Mouse (Mus musculus): Measurements from ENCODE around the gene Fah.

The Fah gene

DNA sequence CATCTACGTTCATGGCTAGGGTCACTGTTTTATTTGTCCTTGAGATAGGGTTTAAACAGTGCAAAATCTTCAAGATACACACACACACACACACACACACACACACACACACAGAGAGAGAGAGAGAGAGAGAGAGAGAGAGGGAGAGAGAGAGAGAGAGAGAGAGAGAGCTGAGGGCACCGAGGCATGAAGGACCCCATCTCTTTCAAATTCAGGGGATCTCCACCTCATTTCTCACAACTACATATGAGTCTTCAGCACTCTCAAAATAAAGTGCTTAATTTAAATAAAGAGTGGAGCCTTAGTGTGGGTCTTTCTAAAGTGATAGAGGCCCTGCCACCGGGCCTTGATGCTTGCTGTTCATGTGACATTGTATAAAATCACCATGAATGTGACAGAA, 10.5 kb downstream of the Fah start:
- no peak for DNase-seq (ENCODE audit: low read depth in 1 of 2, low spot score in 2 of 2)

DNA sequence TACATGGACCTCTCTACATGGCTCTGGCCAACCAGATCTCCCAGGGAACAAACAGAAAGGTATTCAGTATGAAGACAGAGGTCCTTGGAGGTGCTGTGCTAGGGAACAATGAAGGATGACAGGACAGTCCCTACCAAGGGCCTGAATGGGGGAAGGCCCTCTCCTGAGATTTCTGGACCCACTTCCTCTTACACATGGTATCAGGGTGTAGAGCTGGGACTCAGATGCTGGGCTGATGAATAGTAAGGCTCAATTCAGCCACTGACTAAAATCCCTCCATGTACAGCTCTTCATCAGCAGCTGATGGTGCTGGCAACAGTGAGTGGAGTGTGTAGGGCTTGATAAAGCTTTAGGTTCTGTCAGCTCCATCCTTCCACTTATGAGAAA, 11.6 kb downstream of the Fah start:
- no peak for DNase-seq (ENCODE audit: low read depth in 1 of 2, low spot score in 2 of 2)

DNA sequence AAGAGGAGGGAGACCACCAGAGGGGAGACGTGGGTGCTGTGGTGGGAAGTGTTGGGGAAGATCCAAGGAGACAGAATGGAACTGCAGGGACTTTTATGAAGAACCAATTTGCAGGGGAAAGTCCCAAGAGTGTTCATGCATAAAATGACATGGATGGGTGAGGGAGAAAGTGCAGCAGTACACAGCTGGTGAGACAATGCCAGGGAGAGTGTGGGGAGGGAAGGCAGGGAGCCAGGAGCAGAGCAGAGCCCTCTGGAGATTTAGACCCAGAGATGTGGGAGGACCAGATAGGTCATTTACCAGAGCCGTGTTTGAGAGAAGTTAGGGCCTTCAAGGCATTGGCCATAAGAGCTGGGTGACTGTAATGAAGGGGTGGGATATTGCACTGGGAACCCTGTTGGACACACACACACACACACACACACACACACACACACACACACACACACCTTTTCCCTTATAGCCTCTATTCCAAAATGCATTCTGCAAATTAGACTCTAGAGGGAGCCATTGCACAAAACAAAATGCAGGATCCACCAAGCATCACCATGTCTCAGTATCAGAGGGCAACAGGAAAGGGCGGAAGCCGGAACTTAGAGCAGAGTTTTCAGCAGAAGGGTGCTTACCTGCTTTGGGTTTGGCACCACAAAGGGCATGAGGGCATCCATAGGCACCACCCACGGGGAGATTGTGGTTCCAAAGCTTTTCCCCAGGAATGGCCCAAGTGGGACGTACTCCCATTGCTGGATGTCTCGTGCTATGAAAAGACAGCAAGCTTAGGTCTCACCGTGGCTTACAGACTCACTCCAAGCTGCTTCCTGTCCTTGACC, 12.2 kb downstream of the Fah start:
- no peak for DNase-seq (ENCODE audit: low read depth in 1 of 2, low spot score in 2 of 2)

DNA sequence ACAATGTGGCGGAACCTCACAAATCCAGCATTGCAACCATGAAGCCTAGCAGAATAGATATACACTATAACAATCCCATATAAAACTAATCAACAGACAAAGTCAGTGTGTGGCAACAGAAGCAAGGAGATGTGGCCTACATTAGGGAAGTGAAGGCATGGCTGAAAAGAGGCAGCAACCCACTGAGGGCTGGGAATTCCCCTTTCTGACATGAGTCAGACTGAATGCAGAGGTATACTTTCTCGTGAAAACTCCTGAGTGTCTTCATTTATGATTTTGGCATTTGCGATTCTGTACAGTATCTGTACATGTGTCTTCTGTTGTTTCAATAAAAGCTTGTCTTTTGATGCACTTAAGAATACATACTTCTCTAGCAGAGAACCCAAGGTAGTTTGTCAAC, 15.2 kb downstream of the Fah start:
- no peak for DNase-seq (ENCODE audit: low read depth in 1 of 2, low spot score in 2 of 2)

DNA sequence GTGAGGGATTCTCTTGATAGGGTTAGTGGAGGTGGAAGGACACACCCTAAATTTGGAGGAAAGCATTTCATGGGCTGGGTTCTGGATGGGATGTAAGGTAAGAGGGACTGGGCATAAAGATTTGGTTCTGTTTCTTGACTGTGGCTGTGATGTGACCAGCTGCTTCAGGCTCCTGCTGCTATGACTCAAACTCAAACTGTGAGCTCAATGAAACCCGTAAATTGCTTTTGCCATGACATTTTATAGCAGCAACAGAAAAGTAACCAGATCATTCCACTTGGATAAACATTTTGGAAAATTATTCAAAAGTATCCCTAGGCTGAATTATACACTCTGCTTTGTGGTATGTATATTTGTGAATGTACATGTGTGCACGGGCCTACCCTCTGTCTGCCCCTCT, 15.9 kb downstream of the Fah start:
- DNase-seq (ENCODE audit: low read depth in 1 of 2, low spot score in 2 of 2): no peak

DNA sequence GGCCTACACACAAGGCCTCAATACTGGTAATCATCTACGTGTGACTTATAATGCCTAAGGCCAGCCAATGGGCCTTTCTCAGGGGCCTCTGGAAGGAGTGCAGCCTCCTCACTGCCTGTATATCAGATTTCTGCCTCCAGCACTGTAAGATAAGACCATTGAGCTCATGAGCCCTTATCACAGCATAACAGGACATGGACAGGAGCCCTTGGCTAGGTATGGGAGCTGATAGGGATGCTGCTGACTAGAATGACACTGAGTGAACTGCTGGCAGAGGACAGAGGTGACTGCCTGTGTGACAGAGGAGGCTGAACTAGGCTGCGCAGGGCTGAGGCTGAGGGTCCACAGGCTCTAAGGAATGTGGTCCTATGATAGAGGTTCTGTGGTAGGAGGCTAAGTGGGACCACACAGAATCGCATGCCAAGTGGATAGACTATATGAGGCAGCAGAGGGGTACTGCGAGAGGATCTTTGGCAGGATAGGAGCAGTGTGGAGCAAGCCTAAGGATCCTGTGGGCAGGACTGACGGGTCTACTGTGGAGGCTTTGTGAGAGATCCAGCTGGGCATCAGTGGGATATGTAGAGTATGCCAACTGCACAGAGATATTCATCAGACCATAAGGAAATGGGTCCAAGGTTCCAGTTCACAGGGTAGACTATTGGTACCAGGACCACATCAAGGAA, 19.3 kb downstream of the Fah start:
- no peak for DNase-seq (ENCODE audit: low read depth in 1 of 2, low spot score in 2 of 2)

DNA sequence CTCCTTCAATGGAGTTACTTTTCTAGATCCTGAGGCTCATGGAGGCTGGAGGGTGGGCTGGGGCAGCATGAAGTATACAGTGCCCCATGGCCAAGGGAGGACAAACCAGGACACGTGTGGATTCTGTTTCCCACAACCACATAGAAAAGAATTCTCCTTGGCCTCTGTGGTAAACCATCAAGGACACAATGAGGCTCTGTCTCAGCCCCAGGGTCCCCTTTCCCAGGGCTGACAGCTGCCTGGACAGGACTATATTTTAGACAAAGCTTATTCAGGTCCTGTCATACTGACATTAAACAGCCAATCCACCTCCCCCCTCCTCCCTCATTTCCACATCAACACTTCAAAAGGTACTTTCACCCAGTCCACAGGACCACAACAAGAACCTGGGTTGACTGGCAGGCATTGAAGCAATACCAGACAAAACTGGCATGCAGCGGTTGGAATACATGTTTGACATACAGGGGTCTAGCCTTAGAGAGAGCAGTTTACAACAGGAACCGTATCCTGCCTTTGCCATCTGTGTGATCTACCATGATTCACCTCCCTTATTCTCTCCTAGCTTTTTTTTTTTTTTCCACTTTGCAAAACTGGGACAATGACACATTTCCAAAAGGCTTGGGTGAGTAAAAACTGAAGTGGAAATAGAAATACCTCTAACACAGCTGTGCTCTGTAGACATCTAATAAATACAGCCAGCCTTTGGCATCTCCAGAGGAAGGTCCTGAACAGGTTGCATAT, 20.0 kb downstream of the Fah start:
- no peak for DNase-seq (ENCODE audit: low read depth in 1 of 2, low spot score in 2 of 2)

DNA sequence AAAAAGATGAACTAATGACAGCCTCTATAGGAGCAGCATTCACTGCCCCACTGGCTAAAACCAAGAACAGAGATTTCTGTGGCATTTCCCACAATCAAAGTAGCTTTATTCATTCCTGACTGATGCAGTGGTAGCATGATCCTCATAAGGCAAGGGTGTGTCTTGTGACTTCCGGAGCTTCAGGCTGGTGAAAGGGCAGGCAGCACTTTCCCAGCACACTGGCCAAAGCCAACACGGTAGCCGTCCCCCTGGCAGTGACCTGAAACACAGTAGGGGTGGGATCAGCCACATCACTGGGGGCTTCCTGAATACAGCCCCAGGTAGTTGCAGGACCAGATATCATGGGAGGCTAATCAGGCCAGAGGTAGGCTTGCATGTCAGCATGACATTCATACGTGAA, 21.4 kb downstream of the Fah start:
- DNase-seq (ENCODE audit: low read depth in 1 of 2, low spot score in 2 of 2): no peak

DNA sequence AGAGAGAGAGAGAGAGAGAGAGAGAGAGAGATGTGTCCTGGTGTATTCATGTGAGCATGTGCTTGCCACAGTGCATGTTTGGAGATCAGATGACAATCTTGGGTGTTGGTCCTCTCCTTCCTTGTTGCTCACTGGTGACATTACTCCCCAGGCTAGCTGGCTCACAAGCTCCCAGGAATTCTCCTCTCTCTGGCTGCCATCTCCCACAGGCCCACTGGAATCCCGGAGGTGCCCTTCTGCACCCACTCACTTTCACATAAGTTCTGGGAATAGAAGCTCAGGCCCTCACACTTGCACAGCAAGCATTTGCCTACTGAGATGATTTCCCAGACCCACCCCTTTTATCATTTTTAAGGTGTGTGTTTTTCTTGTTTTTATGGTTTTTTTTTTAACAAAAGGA, 26.8 kb downstream of the Fah start:
- DNase-seq (ENCODE audit: low read depth in 1 of 2, low spot score in 2 of 2): no peak

DNA sequence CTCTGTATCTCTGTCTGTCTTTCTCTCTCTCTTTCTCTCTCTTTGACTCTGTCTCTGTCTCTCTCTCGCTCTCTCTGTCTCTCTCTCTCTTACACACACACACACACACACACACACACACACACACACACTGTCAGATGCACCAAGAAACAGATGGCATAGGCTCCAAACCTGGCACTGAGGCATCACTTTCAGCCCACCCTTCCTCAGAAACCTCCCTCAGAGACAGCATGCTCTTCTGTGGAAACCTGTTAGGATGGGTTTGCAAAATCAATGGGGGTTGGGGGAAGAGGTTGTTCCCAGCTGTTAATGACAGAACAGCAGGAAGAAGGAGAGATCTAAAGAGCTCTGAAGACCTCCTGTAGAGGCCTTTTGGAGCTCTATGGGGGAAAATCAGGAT, 27.7 kb downstream of the Fah start:
- no peak for DNase-seq (ENCODE audit: low read depth in 1 of 2, low spot score in 2 of 2)

DNA sequence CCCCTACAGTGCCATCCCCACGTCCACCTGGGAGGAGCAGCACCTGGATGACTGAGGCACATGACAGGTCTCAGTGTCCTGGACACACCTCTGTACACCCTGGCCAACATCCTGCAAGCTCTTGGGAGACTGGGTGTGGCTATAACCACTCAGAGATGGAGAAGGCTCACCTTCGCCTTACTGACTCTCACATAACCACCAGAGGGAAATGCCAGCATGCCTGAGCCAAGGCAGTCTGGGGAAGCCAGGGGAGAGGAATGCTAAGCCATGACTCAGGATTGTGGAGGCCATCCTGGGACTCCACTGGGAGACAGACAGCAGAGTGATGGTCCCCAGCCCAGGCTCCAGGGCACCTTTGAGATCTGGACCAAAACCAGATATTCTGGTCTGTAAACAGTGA, 29.5 kb downstream of the Fah start:
- DNase-seq (ENCODE audit: low read depth in 1 of 2, low spot score in 2 of 2): no peak

DNA sequence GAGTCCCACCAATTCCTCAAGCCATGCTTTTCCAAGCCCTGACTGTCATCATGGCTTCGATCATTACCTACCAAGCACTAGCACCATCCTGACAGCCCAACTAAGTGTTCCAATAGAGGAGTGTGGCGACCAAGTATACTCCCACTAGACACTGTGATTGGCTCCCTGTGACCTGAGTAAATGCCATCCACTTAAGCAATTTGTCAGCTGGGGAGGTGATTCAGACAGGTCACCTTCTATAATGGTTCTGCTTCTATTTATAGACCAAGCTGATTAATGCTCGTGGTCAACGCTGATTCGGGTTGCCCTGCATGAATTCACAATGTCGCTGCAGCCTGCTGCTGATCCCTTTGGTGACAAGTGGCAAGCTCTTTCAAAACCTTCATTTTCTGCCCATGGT, 40.3 kb downstream of the Fah start:
- no peak for DNase-seq (ENCODE audit: low read depth in 1 of 2, low spot score in 2 of 2)

DNA sequence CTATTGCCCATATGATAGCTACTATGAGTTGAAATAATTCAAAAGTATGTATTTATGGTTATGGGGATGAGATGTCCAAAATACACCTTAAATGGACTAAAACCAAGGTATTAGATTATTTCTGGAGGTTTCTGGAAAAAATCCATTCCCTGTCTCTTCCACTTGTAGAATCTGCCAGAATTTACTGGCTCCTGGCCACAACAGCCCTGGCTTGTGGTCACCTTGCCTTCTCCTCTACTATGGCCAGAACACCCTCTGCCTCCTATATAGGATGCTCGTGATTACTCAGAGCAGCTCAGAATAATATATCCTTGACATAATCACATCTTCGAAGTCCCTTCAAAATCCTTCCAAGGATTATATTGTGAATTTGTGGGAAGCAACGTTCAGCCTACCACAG, 42.3 kb downstream of the Fah start:
- no peak for DNase-seq (ENCODE audit: low read depth in 1 of 2, low spot score in 2 of 2)

DNA sequence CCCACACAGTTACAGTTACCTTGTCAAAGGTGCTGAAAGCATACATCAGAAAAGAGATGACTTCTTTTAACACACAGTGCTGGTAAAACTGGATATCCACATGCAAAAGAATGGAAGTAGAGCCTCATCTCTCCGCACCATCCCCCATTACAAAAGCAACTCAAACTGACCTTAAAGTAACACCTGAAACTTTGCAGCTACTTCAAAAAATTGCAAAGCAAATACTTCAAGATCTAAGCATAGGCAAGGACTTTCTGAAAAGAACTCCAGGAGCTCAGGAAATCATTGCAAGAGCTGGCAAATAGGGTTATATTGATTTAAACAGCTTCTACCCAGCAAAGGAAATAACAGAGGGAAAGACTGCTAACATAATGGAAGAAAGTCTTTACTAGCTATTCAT, 46.0 kb downstream of the Fah start:
- DNase-seq (ENCODE audit: low read depth in 1 of 2, low spot score in 2 of 2): no peak

DNA sequence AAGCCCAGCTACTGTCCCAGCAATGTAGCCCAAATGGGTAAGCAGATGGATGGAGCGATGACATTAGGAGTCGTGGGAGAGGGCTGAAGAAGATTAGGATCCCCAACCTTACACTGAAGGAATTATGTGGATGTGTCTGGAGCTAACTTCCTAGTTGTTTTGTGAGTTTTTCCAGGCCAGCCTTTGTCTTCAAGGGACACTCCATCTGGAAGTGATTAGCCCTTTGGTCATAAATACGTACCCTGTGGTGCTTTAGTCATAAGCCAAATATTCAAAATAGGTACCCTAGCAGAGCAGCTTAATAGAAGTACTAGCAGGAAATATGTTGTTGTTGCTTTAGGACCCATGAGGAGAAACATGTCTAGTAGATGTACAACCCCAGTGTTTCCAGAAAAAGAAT, 49.2 kb downstream of the Fah start:
- no peak for DNase-seq (ENCODE audit: low read depth in 1 of 2, low spot score in 2 of 2)

DNA sequence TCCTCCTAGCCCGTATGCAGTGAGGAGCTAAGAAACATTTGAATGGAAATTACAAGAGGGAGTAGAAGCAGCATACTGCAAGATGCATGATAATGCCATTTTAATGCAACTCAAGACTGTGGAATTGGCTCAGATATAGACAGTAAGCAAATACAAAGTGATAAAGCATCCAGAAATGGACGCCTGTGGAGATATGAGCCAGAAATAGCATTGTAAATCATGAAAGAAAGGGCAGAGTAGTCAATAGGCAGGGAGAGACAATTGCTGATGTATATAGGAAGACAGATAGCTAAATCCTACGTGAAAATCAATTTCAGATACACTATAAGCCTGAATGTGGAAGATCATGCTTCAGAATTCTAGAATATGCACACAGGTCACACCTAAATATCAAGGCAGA, 51.2 kb downstream of the Fah start:
- DNase-seq (ENCODE audit: low read depth in 1 of 2, low spot score in 2 of 2): no peak

DNA sequence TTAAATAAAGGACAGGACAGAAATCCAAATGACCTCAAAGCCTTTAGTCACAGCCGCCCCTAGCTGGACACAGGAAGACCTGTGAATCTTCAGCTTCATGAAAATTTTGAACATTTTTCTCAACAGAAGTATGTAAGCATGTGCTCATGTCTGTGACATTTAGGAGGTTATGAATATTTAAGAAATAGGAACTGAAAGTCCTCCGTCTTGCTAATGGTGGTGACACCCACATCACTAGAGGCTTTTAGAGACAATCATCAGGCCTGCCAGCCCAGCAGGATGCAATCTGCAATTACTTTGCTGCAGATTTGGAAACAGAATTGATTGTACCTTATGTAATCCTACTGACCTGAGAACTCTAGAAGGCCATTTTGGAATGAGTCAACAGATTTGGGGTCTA, 55.0 kb downstream of the Fah start:
- DNase-seq (ENCODE audit: low read depth in 1 of 2, low spot score in 2 of 2): no peak

DNA sequence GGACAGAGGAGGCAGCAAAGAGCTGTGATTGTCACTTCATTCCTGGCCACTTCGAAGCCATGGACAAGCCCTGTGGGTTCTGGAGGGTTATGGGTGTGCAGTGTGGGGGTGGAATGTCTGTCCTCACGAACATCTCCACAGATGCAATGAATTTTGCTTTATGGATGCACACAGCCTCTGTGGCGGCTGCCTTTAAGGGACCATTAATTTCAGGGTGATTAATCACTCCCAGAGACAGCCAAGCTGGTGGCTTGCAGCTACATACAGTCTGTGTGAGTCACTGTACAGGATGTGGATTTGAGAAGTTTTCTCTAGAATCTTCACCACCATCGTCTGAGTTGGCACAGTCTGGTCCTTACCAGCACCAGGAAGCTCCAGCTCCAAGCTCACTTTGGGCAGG, 59.9 kb downstream of the Fah start:
- DNase-seq (ENCODE audit: low read depth in 1 of 2, low spot score in 2 of 2): no peak

DNA sequence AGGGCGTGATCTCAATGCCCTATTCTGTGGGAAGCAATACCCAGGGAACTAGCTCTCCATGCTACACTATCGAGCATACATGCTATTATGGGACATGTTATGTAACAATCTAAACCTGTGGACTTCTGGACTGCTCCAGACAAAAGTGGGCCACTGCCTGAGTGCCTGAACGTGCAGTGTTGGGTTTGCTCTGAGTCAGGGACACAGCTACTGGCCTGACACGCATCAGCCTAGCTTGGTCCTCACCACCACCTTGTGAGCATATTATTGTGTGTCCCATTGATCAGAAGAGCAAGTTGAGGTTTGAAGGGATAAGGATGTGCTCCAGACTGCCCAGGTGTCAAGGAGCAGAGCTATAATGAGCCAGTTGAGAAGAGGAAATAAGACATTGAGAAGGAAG, 61.6 kb downstream of the Fah start:
- DNase-seq (ENCODE audit: low read depth in 1 of 2, low spot score in 2 of 2): no peak

Data from monocyte, adult 2 months (primary cell).